Mouse (Mus musculus) T-helper 1 cell (primary cell): Measurements from ENCODE around the gene Ifna13.

Source experiments
- in situ Hi-C: fragments of 300-600 bp; cut with MboI, MseI; formaldehyde crosslinking; loops from one replicate; pipeline ENCODE4 v1.15.1; 2025; ENCODE audit warnings: high pct_unique_total_duplicates

The Ifna13 gene

GRCm38 (mm10) chr4:88644359-88644758, at the start of gene Ifna13:
Gene Ifna13, minus strand, starts transcription at chr4:88644459.
- in situ Hi-C loops: loop anchor here (5.0 kb wide), 1 partner anchor 92 kb away; no protein-coding TSS in a partner anchor

- in situ Hi-C loops: no loop called here
Observed at GRCm38 (mm10) chr4:88693392-88693791, 49.1 kb upstream of the Ifna13 start.

GRCm38 (mm10) chr4:88692537-88692936, 48.3 kb upstream of the Ifna13 start:
- in situ Hi-C loops: no loop called here

GRCm38 (mm10) chr4:88691259-88691658, 47.0 kb upstream of the Ifna13 start, which contains the start of gene Ifnab:
Gene Ifnab, minus strand, starts transcription at chr4:88691359.
- in situ Hi-C loops: no loop called here

- in situ Hi-C loops: no loop called here
Observed at GRCm38 (mm10) chr4:88683812-88684211, 39.6 kb upstream of the Ifna13 start, which contains the start of gene Ifna2. Gene Ifna2, minus strand, starts transcription at chr4:88683912.

GRCm38 (mm10) chr4:88681353-88681752, 37.1 kb upstream of the Ifna13 start:
- in situ Hi-C loops: no loop called here

GRCm38 (mm10) chr4:88680362-88680761, 36.1 kb upstream of the Ifna13 start:
- in situ Hi-C loops: no loop called here

- in situ Hi-C loops: no loop called here
Observed at GRCm38 (mm10) chr4:88676824-88677223, 32.6 kb upstream of the Ifna13 start, which contains the start of gene Ifna16. Gene Ifna16, minus strand, starts transcription at chr4:88676924.

GRCm38 (mm10) chr4:88655461-88655860, 11.2 kb upstream of the Ifna13 start:
- in situ Hi-C loops: no loop called here

GRCm38 (mm10) chr4:88653644-88654043, 9.4 kb upstream of the Ifna13 start:
- in situ Hi-C loops: no loop called here

GRCm38 (mm10) chr4:88642526-88642925, 1.7 kb downstream of the Ifna13 start:
- in situ Hi-C loops: loop anchor here (5.0 kb wide), 1 partner anchor 90 kb away; no protein-coding TSS in a partner anchor

GRCm38 (mm10) chr4:88641077-88641831, 3.0 kb downstream of the Ifna13 start:
- in situ Hi-C loops: loop anchor here (5.0 kb wide), 1 partner anchor 89 kb away; no protein-coding TSS in a partner anchor

- in situ Hi-C loops: loop anchor here (5.0 kb wide), 1 partner anchor 88 kb away; no protein-coding TSS in a partner anchor
Observed at GRCm38 (mm10) chr4:88640704-88641076, 3.6 kb downstream of the Ifna13 start.

- in situ Hi-C loops: no loop called here
Observed at GRCm38 (mm10) chr4:88634311-88634710, 9.9 kb downstream of the Ifna13 start, which contains the start of gene C87499. Gene C87499, minus strand, starts transcription at chr4:88634411.

GRCm38 (mm10) chr4:88603276-88603675, 41.0 kb downstream of the Ifna13 start, which contains the start of gene Ifna12:
Gene Ifna12, minus strand, starts transcription at chr4:88603376.
- in situ Hi-C loops: no loop called here
